Mouse (Mus musculus): ENCODE measurements at regions not wholly inside any gene's neighbourhood (a gene's known extent, or its start where the extent isn't known, plus 50 kb on each side); places are given as distances from the start of the nearest gene placed in this dataset.

GRCm38 (mm10) chr9:43408493-43408892 is 97.8 kb downstream of the Trim29 start:
- TF ChIP-seq CTCF (conservative IDR thresholded peaks at IDR 0.05; ENCODE audit: low read length) (no peak), POU5F1 (IDR thresholded peaks at IDR 0.05; ENCODE audit: borderline replicate concordance, low read length) (no peak), NANOG (IDR thresholded peaks at IDR 0.05; ENCODE audit: borderline replicate concordance, low read length) (no peak)
